Mouse (Mus musculus) cerebral cortex, adult 2 months (tissue): ENCODE measurements around the gene Samd5.

ENCODE experiments used
- WGBS: fragments of 180-500 bp; shearing (Covaris S2); methylation state at CpG from one replicate; pipeline ENCODE4 v1.1.7; 2018; 5-methylcytosine and 5-hydroxymethylcytosine counted together

The Samd5 gene

DNA sequence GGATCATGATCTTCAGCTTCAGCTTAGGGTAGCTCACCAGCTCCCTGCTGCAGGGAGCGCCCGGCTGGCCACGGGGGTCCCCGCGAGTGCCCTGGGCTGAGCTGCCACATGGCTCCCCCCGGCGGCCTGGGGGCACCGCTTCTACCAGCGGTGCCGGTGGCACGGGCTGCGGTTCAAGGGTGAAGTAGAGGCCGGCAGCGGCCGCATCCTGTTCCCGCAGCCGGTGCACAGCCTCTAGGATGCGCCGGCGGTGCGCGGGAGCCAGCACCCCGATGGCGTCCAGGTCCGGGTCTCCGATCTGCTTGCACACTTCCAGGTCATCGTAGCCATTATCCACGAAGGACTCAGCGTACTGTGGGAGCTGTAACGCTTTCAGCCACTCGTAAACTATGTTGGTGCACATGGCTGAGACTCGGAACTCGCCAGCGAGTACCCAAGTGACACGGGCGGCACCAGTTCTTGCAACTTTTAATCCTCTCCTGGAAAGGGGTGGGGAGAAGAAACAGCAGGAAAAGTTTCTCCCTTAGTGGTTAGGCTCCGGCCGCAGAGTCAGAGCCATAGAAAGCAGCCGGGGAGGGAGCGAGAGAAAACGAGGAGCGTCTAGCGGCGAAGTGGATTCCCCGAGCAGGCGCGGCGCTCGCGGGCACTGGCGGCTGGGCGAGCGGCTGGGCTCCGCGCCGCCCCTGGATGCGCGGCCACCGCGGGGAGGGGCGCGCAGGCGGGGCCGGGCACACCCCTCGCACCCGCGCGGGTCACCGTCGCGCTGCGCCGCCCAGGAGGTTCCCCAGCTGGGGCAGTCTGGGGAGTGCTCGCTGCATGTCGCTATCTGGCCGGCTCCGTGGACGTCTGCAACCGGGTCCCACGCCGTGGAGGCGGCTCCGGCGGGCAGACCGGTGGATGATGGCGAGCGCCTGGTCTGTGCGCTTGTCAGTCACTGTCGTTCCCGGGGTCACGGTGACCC is at the start of gene Samd5:
Samd5 (minus strand) TSS at position 648 of the 961 bp plus-strand sequence.
- WGBS: under 1% methylated on average over 91 of the region's 91 CpGs

GRCm38 (mm10) chr10:9722519-9723303 is 47.7 kb upstream of the Samd5 start:
- WGBS: 85% methylated on average over 11 of the region's 11 CpGs

GRCm38 (mm10) chr10:9720027-9720426 is 45.0 kb upstream of the Samd5 start:
- WGBS: 85% methylated on average over 5 of the region's 5 CpGs

GRCm38 (mm10) chr10:9718086-9718485 is 43.1 kb upstream of the Samd5 start:
- 68% methylated on average over 5 of the region's 5 CpGs for WGBS

DNA sequence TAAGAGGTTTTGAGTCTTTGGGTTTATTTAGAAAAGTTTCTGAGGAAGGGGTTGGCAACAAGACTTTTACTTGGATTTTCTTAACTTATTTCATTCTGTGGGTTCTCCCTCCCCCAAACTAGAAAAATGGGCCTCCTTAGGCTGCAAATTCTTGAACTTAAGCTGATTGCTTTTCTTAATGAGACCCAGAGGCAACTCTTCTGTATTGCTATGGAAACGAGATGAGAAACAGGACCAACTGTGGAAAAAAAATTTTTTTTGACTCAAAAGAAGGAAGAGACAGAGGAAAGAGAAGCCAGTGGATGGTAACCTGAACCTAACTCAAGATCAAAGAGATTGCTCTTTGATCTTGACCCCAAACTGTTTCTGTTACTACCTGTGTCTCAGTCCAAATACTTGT is 29.9 kb upstream of the Samd5 start:
- 46% methylated on average over 1 of the region's 1 CpGs for WGBS

DNA sequence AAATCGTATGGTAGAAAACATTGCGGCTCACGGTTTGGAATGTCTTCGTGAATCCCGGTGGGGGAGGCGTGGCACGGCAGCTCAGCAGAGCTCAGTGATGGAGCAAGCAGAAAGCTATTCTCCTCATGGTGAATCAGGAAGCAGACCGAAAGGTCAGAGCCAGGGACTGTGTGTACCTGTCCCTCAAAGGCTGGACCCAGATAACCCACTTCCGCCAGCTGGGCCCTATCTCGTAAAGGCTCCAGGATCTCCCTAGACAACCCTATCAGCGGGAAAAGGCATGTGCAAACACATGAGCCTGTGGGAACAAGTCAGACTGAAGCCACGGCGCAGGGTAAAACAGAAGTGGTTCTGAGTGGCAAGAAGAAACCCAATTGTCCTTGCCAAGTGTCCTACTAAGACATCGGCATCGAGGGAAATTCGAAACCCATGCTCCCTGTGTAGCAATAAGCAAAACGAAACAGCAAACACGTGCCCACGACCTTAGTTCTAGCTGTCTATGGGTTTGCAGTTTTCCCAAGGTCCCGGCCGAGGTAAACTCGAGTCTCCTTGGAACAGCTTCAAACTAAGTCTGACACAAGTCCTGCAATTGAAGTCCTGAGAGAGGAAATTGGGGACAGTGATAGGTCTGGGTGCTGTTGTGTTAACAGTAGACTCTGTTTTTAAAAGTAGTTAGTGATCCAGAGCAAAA is 24.2 kb upstream of the Samd5 start:
- WGBS: 92% methylated on average over 22 of the region's 22 CpGs

- 94% methylated on average over 9 of the region's 9 CpGs for WGBS
Measured at GRCm38 (mm10) chr10:9698141-9698540, 23.1 kb upstream of the Samd5 start.

DNA sequence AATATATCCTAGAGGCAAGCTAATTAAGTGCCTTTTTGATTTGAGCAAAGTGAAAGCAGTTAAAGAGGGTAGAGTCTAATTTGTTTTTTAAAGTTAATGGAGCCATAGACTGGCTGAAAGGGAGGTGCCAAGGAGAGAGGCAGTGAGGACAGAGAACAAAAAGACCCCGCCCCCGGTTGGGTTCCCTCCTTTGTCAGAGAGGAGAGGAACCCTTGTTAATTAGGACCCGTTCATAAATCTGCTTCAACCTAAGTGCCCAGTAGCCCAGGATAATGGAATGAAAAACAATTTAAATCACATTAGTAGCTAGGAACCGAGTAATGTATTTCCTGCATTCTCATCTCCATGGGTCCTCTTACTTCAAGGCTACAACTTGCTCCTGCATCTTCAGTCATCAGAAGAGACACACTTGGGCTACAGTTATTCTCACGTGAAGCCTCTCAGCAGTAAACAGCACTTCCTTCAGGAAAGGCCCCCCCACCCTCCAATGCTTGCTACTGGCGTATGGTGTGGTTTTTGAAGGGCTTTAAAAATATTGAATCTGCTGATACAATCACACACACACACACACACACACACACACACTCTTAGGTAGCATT is 21.6 kb upstream of the Samd5 start:
- WGBS: 59% methylated on average over 6 of the region's 6 CpGs

GRCm38 (mm10) chr10:9693990-9694699 is 19.1 kb upstream of the Samd5 start:
- WGBS: 25% methylated on average over 16 of the region's 16 CpGs

DNA sequence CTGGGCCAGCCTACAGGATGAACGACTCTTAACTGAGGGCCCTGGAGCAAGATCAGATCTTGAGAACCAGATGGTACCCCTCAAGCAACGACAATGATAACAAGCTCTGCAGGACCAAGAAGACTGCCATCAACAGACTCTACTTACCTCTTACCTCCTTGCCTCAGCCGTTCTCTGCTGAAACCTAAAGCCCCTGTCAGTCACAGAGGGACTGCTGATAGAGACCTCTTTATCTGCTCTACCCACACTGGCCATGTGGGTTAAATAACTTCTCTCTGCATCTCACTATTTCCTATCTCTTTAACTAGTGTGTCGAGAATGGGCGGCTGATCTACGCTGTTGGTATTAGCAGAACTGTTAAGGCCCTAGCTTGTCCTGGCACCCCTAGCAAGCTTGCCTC is 5.9 kb upstream of the Samd5 start:
- 94% methylated on average over 6 of the region's 6 CpGs for WGBS

- WGBS: 80% methylated on average over 5 of the region's 5 CpGs
Measured at GRCm38 (mm10) chr10:9679911-9680310, 4.9 kb upstream of the Samd5 start.

DNA sequence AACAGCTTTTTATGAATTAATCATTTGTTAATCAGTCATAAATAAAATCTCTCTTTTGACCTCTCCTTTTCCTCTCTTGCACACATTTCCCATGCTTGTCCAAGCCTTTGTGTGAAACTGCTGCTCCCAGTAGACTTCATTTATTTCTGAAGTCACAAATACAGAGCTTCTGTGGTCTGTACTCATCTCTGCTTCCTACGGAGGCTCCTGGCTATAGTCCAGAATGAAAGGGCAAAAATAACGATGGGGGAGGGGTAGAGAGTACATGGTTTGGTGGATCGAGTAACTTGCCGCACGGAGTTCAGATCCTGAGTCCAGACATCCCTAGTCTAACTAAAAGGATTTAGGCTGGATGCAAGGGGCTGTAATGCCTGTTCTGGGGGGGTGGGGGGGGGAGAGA is 3.1 kb upstream of the Samd5 start:
- WGBS: 32% methylated on average over 5 of the region's 5 CpGs

- WGBS: 2% methylated on average over 17 of the region's 17 CpGs
Measured at GRCm38 (mm10) chr10:9676886-9677285, 1.9 kb upstream of the Samd5 start.

DNA sequence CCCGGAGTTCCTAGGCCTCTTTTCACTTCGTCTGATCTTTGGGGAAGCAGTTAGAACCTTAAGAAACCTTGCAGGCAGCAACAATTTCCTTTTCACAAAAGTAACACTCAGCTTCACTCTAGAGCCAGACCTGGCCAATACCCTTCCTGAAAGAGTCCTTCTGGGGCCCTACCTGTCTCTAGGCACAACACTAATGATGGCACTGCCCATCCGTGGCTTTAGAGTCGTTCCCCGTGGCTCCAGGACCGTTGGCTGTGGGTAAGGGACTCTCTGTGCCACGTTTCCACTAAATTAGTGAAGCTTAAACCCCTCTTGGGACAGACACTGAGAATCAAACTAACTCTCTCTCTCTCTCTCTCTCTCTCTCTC is 1.4 kb upstream of the Samd5 start:
- 11% methylated on average over 7 of the region's 7 CpGs for WGBS

DNA sequence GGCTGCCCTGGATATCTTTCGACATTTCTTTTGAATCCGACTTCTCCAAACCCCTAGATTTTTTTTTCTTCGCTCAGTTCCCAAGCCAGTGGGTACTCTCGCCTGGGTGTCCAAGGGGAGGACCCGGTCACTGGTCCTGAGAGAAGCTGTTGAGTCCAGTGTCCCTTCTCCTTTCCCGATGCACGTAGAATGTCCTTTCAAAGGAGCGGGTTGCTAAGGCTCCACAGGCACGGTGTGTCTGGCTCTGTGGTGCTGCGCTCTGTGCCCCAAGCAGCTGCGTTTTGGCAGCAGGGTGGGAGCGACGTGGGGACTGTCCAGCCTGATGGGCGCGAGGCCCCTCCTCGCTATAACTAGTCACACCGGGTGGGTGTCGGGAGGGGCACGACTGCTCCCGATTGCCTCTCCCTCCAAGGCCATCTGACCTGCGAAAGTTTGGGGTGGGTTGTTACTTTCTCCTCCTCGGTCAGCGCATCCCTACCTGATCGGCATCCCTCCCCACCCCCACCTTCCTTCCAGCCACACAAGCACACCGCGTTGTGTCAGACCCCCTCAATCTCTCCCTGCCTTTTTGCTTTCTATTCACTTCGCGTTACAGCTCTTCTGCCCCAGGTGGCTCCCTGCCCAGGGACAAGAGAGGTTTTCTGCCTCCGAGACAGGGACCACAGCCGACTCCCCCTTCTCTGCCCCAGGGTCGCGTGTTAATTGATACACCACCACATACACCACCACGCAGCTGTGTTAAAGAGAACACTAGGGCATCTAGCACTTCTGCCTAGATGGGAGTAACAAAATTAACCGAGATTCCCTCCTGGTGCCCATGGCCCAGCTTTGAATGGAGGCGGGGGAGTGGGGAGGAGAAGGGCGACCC is 776 bp upstream of the Samd5 start:
- WGBS: 8% methylated on average over 36 of the region's 36 CpGs

DNA sequence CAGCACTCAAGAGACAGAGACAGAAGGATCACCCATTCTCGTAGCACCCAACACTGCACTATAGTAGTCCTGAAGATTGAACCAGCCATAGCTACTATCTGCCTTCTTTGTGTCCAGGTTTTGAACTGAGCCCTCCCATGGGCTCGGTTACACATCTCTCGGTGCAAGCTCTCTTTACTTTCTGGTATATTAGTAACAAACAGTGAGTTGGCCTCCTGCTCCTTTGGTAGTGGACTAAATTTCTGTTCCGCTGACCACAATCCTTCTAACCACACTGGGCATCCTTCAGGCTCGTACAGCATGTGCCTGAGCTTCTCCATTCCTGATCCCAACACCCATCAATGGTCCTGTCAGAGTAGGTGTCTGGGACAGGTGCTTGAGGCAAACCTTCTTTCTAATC is 2.3 kb downstream of the Samd5 start:
- 96% methylated on average over 5 of the region's 5 CpGs for WGBS

DNA sequence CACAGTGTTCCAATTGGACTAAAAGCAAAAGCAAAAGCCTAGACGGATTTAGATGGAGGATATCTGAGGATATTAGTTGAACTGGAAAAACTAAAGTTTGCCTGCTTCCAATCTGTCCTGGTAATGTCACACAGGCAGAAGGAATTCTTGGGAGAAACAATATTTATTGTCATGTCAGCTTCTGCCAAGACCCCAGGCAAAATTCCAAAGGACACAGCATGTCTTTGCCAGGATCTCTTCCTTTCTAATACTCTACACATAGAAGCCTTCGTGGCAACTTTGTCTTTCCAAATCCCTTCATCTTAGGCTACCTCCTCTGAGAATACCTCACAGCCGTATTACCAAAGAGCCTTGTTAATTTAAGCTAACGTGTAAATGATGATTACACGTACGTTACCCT is 4.7 kb downstream of the Samd5 start:
- 81% methylated on average over 6 of the region's 6 CpGs for WGBS

DNA sequence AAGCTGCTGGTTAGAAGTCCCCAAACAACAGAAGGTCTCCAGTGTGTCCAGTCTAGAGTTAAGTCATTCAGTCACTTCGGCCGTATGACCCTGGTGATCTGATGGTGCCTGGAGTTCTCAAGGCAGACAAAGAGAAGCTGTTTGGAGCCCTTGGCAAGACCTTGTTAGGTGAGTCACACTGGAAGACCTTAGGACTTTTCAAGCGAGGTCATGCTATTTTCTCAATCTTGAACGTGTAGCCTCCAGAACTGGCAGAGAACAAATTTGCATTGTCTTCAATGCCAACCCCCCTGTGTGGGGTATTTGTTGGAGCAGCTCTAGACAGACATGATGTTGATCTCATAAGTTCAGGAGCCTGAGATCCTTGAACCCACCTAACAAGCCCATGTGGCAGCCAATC is 6.2 kb downstream of the Samd5 start:
- 79% methylated on average over 4 of the region's 4 CpGs for WGBS

DNA sequence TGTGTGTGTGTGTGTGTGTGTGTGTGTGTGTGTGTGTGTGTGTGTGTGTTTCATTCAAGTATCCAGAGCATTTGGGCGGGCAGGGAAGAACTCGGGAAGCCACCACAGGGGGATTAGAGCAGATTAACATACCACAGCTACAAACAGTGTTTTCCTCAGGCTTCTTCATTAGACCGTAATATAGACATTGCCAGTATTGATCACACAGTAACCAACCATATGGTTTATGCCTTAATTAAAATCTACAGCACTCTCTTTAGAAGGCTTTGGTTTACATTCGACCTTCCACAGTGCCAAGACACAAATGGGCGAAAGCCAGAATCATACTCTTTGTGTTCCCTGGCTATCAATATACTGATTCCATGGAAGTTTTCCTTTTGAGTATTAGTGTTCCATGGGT is 22.1 kb downstream of the Samd5 start:
- 71% methylated on average over 5 of the region's 5 CpGs for WGBS
